Mouse (Mus musculus) olfactory bulb, adult 2 months (tissue): ENCODE data around the gene Hdac4.

Experiments used
- CTCF ChIP-seq: fragments of 200-500 bp; IDR thresholded peaks from 2 replicates; pipeline ENCODE4 v1.5.1; 2012; ENCODE audit warnings: low read depth, mild to moderate bottlenecking, low read length, moderate library complexity; ENCODE audit not compliant: insufficient read depth
- POLR2A ChIP-seq: fragments of 200-500 bp; IDR thresholded peaks from 2 replicates; pipeline ENCODE4 v1.6.1; 2012; ENCODE audit warnings: mild to moderate bottlenecking, low read depth, low read length, moderate library complexity; ENCODE audit not compliant: insufficient read depth

DNA sequence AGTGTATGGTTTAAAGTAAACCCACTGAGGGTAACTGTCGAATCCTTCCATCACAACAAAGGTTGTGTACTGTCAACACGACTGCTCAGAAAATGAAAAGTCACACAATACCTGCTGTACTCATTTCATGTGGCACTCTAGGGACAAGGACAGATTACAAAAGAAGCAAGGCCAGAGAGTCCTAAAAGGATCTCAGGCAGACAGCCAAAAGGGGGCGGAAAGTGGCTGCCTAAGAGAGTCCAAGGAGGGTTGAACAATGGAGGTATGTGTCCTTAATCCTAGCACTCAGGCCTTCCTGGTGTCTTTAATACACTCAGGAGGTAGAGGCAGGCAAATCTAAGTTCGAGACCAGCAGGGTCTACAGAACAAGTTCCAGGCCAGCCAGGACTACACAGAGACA lies 103.2 kb downstream of the Hdac4 start:
- TF ChIP-seq CTCF (no peak), POLR2A (no peak)
